Mouse (Mus musculus) gastrocnemius, adult 2 months (tissue): ENCODE results near the gene Rab11fip2. TPM values are rescaled to one million over a fixed set of nuclear protein-coding genes. Genes with fewer than 3 reads are reported as not detected.

Experiments used
- DNase-seq: peaks from one replicate; pipeline ENCODE4 v3.0.0; 2022
- H3K27ac ChIP-seq: fragments of 200-600 bp; 2 replicates; pipeline ENCODE4 v1.8.1; 2022; ENCODE audit warnings: mild to moderate bottlenecking
- H3K4me3 ChIP-seq: fragments of 200-600 bp; 2 replicates; pipeline ENCODE4 v1.8.1; 2022; ENCODE audit warnings: mild to moderate bottlenecking, moderate library complexity
- CTCF ChIP-seq: fragments of 200-600 bp; IDR thresholded peaks from 2 replicates; pipeline ENCODE4 v1.8.1; 2022; ENCODE audit warnings: antibody characterized with exemption, mild to moderate bottlenecking, moderate library complexity
- intact Hi-C: fragments of 180-260 bp; cut with DNase I; formaldehyde crosslinking; loops from one replicate; pipeline ENCODE4 v1.15.1; 2025
- long read RNA-seq, 2 experiments: library from polyadenylated mRNA; stranded (forward); transcript quantifications; one replicate each; pipeline ENCODE4 v2.0.0; 2021
- total RNA-seq, 2 experiments: library from RNA; stranded (reverse); gene quantifications; 2 replicates each; pipeline ENCODE4 v1.2.3; 2021

The Rab11fip2 gene
- total RNA-seq, result 10 to 100 TPM; 12.0 to 13.8 TPM
- long read RNA-seq, experiment 1, partial matches to known transcripts, result 0 of 1 reads
- long read RNA-seq, experiment 1, other reads (novel, unspliced or antisense), result 1 of 1 reads
- long read RNA-seq, experiment 2, partial matches to known transcripts, result 0 of 1 reads
- long read RNA-seq, experiment 2, other reads (novel, unspliced or antisense), result 1 of 1 reads

GRCm38 (mm10) chr19:59943322-59943871 is at the start of gene Rab11fip2:
Gene Rab11fip2, minus strand, starts transcription at chr19:59943654.
- peak within 1 kb of the TSS; percentile 96 for H3K27ac ChIP-seq
- TF ChIP-seq CTCF, result no peak; the same call in 1 of the 2 replicates
- intact Hi-C loops, result loop anchor here (10.0 kb wide), 2 partner anchors 201 to 281 kb away; partner anchors contain the start of gene Fam204a
- peak within 1 kb of the TSS; percentile 95 for H3K4me3 ChIP-seq
- DNase-seq, result peak; percentile 93

DNA sequence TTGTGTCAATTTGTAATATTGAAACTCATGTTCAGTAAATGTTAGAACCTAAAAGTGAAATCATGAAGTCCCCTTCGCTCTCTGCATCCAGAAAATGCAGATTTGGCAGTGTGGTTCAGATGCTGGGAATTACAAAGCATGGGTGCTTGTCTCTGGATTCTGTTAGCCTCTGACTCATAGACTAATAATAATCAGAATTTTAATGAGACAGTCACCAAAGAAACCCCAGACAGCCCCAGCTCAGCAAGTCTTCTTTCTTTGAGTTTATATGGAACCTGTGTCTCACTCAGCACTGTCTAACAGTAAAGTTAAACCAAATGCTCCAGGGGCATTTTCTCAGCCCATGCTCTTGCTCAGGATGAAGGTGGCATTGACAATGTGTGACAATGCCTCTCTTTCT is 38.1 kb upstream of the Rab11fip2 start:
- intact Hi-C loops, result no loop called here
- no peak overlapping the region for H3K27ac ChIP-seq
- no peak overlapping the region for H3K4me3 ChIP-seq
- TF ChIP-seq CTCF, result no peak
- DNase-seq, result no peak

DNA sequence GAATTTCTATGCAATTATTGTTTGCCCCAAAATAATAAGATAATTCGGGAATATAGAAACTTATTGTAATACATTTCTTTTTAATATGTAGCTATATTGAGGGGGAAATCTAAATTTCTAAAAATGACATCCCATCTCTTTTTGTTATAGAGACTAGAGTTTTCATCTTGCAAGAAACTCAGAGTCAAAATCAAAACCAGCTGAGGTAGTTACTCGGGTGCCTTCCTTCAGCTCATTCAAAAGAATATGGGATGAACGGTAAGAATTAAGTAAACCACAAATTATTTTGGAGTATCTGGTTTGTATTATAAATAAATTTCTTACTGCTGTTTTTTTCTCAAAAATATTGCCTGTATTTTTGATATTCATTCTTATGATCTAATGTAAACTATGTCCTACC is 11.5 kb upstream of the Rab11fip2 start:
- intact Hi-C loops, result no loop called here
- TF ChIP-seq CTCF, result no peak
- DNase-seq, result no peak

DNA sequence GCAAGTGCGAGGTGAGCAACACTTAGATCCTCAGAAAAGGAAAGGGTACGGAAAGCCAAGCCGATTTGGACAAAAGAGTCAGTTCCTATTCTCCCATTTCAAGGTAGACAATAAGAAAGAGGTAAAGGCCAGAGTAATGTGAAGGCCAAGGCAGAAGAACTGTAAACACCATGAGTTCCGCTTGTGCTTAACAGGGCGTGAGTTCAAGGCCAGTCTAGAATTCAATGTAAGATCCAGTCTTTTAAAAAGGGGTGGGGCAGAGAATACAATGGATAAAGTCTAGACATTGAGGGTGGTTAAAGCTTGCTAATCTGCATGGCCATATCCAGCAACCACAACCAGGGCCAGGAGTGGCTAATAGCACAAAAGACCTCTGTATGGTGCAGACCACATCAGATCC is 6.3 kb upstream of the Rab11fip2 start:
- TF ChIP-seq CTCF, result no peak
- no peak for DNase-seq
- no peak overlapping the region for H3K27ac ChIP-seq
- H3K4me3 ChIP-seq, result no peak overlapping the region
- intact Hi-C loops, result loop anchor here (10.0 kb wide), 2 partner anchors 195 to 275 kb away; partner anchors contain the start of gene Fam204a

More for the DNA sequence above, 11.5 kb upstream of the Rab11fip2 start:
- H3K4me3 ChIP-seq, result no peak overlapping the region
- H3K27ac ChIP-seq, result no peak overlapping the region

- intact Hi-C loops, result loop anchor here (10.0 kb wide), 2 partner anchors 202 to 282 kb away; partner anchors contain the start of gene Fam204a
- DNase-seq, result no peak
- TF ChIP-seq CTCF, result no peak
- peak overlapping the region; percentile 96 for H3K27ac ChIP-seq
- peak overlapping the region; percentile 95 for H3K4me3 ChIP-seq
Measured at GRCm38 (mm10) chr19:59942716-59943321, 635 bp downstream of the Rab11fip2 start.

DNA sequence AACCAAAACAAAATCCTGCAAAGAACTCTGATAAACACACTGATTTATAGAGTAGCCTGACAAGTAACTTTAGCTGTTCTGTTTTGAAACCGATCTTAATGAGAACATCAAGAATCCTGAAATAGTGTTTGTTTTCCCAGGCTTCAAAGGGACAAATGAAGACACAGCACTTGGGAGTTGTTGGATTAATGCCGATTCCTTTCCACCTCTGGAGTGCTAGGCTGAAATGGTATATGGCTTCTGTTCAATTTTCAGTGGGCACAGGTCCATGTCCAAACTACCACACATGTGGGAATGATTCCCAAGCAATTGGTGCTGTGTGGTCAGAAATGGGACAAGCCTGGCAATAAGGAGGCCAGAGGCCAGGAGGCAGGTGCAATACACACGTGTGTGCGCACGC is 3.7 kb downstream of the Rab11fip2 start:
- Histone ChIP-seq H3K27ac (peak overlapping the region; percentile 21; the same call in 1 of the 2 replicates), H3K4me3 (peak overlapping the region; percentile 11; the same call in 1 of the 2 replicates)
- no peak for DNase-seq
- no peak for TF ChIP-seq CTCF
- intact Hi-C loops, result loop anchor here (10.0 kb wide), 2 partner anchors 205 to 285 kb away; partner anchors contain the start of gene Fam204a

GRCm38 (mm10) chr19:59932085-59932484 is 11.4 kb downstream of the Rab11fip2 start:
- DNase-seq, result no peak
- Histone ChIP-seq H3K4me3 (no peak overlapping the region), H3K27ac (no peak overlapping the region)
- no peak for TF ChIP-seq CTCF
- intact Hi-C loops, result no loop called here

GRCm38 (mm10) chr19:59928672-59929071 is 14.8 kb downstream of the Rab11fip2 start:
- Histone ChIP-seq H3K27ac (no peak overlapping the region), H3K4me3 (no peak overlapping the region)
- no peak for DNase-seq
- intact Hi-C loops, result no loop called here
- TF ChIP-seq CTCF, result no peak

DNA sequence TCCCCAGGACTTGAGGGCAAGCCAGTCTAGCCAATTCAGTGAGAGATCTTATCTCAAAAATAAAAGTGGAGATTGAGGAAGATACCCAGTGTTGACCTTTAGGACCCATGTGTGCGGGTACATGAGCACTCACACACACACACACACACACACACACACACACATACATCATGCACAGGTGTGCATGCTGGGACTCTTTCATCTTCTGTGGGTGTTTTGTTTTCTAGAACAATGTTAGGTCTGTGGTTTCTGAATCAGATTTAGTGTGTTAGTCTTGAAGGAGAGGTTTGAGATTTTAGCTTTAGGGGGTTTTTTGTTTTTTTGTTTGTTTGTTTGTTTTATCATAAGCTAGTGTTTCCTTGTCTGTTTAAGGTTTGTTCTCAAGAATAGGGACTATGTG is 17.3 kb downstream of the Rab11fip2 start:
- no peak for TF ChIP-seq CTCF
- Histone ChIP-seq H3K27ac (no peak overlapping the region), H3K4me3 (no peak overlapping the region)
- intact Hi-C loops, result no loop called here
- no peak for DNase-seq

DNA sequence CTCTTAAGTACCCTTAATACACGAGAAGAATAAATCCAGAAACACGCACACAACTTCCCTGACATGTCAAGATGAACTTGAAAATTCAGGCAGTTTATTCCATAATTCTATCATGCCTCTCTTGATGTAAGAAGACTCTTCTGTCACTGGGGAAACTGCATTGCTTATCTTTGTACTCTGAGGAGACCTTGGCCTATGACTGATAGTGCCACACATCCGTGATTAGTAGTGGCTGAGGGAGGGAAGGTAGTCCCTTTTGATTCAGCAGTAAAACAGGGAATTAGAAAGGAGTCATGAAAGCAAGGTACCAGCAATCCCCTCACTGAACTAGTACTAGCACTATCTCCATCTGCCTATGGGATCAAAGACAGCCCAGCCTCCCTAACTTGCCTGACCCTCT is 22.6 kb downstream of the Rab11fip2 start:
- TF ChIP-seq CTCF, result no peak
- intact Hi-C loops, result no loop called here
- no peak overlapping the region for H3K4me3 ChIP-seq
- DNase-seq, result no peak
- H3K27ac ChIP-seq, result no peak overlapping the region

DNA sequence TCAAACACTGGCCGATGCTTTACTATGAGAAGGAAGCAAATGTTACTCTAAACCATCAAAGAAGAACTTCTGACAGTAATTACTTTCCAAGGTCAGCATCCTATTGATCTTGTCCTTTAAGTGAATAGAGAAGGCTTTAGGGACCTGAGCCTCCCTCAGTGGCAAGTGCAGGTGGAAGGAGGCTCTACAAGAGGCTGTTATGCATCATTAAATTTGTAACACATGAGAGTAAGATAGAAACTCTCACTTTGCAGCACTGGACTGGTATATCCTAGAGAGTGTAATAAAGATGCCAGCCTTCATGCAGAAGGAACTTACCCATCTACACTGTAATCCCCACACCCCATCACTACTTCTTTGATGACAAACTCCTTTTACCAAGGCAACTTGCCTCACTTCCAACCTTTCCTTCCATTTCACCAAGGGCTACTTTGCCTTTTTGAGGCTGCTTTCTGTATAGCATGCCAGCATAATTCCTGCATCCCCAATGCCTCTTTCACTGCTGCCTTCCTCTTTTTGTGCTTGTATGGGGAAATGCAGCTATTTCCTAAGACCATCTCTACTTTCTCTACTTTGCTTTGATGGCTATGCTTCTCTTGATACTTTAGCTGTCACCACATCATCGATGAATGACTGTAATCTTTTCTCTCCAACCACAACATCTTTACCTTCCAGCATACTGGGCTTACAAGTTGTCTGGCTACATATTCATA is 25.4 kb downstream of the Rab11fip2 start:
- no peak for DNase-seq
- intact Hi-C loops, result no loop called here
- TF ChIP-seq CTCF, result no peak
- no peak overlapping the region for H3K4me3 ChIP-seq
- H3K27ac ChIP-seq, result no peak overlapping the region

- Histone ChIP-seq H3K4me3 (no peak overlapping the region), H3K27ac (no peak overlapping the region)
- intact Hi-C loops, result no loop called here
- DNase-seq, result no peak
- TF ChIP-seq CTCF, result no peak
Measured at GRCm38 (mm10) chr19:59911554-59911953, 31.9 kb downstream of the Rab11fip2 start.
